Mouse (Mus musculus): Measurements from ENCODE around the gene G3bp1.

- TF ChIP-seq CTCF (IDR thresholded peaks at IDR 0.05; ENCODE audit: insufficient read depth, low read length), result no peak
- TF ChIP-seq POLR2A (IDR thresholded peaks at IDR 0.05; ENCODE audit: borderline replicate concordance, extremely low read depth, low read depth, low read length), result no peak
Measured at GRCm38 (mm10) chr11:55450311-55450710, 19.2 kb upstream of the G3bp1 start.
